1 mouse cellular context compared by ENCODE assay signal in the genomic region with DNA sequence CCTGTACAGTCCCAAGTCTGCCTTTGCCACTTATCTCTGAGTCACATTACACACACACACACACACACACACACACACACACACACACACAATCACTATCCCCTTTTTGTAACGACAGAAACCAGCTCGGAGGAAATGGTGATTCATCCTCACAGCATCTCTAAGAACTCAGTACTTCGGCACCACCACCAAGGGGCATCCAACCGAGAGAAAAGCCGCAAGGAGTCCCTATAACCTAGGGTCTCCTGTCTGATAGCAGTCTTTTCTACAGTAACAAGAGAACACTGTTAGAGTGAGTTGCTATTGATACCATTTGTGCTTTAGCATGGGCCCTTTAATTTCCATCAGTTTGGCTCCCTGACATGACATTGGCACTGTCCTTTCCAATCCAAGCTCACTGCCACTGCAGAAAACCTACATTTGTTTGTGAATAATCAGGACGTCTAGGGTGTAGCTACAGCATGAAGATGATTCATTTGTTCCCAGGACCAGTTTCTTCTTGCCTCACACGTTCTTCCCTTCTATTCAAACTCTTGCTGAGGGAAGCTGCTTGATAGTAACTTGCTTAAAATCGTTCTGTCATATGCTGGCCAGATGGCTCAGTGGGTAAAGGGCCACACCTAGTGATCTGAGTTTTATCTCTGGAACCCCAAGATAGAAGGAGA.
TF ChIP-seq lines count a peak whose summit lies in the region.

No protein-coding gene starts in this region.

TF ChIP-seq in MEL, 35 proteins besides CTCF, POLR2A, EP300 and RAD21 (continued from another document):
- no peak for TF ChIP-seq ELF1 (IDR thresholded peaks at IDR 0.05; ENCODE audit: low read depth, low read length)
- TF ChIP-seq POLR2AphosphoS5 (IDR thresholded peaks at IDR 0.05; ENCODE audit: borderline replicate concordance, low read depth, low read length): no peak
- no peak for TF ChIP-seq TAL1 (IDR thresholded peaks at IDR 0.05; ENCODE audit: low read length)
- no peak for TF ChIP-seq MAX (IDR thresholded peaks at IDR 0.05; ENCODE audit: low read length)
- TF ChIP-seq GABPA (IDR thresholded peaks at IDR 0.05; ENCODE audit: low read depth, low read length): no peak
- no peak for TF ChIP-seq TBP (IDR thresholded peaks at IDR 0.05; ENCODE audit: low read depth, low read length)
- no peak for TF ChIP-seq SMC3 (IDR thresholded peaks at IDR 0.05; ENCODE audit: low read depth, low read length)
- TF ChIP-seq MXI1 (IDR thresholded peaks at IDR 0.05; ENCODE audit: low read depth, low read length): no peak
- no peak for TF ChIP-seq CHD1 (IDR thresholded peaks at IDR 0.05; ENCODE audit: low read depth, low read length)
- no peak for TF ChIP-seq CHD2 (IDR thresholded peaks at IDR 0.05; ENCODE audit: low read length)
- no peak for TF ChIP-seq MAZ (IDR thresholded peaks at IDR 0.05; ENCODE audit: low read depth, low read length)
- TF ChIP-seq MYB (IDR thresholded peaks at IDR 0.05; ENCODE audit: low read depth, low read length): no peak
- TF ChIP-seq ZKSCAN1 (IDR thresholded peaks at IDR 0.05; ENCODE audit: low read depth, low read length): no peak
